Mouse (Mus musculus) embryonic facial prominence, embryonic 11.5 days (tissue): Measurements from ENCODE around the gene Tmem218. TPM values are rescaled to one million over a fixed set of nuclear protein-coding genes. Genes with fewer than 3 reads are reported as not detected.
A peak's percentile ranks its signal among the peaks of the same experiment; 100 is the strongest.

Experiments
- ATAC-seq: fragments of 200-750 bp; cut with Nextera tagmentation; replicated peaks from 2 replicates; pipeline ENCODE4 v1.8.0; 2017; ENCODE audit warnings: low read depth; ENCODE audit not compliant: insufficient number of reproducible peaks, low FRiP score, low TSS enrichment
- DNase-seq: peaks from one replicate; pipeline ENCODE4 v3.0.0-alpha.2; 2015; ENCODE audit warnings: low spot score
- H3K27ac ChIP-seq: fragments of 300-500 bp; sonication (generic); replicated peaks from 2 replicates; pipeline ENCODE4 v1.5.1; 2014; ENCODE audit warnings: mild to moderate bottlenecking, low read depth, low read length, control low read depth
- H3K27me3 ChIP-seq: fragments of 300-500 bp; sonication (generic); 2 replicates; pipeline ENCODE4 v1.6.1; 2014; ENCODE audit warnings: mild to moderate bottlenecking, low read length, moderate library complexity, mixed read lengths; ENCODE audit not compliant: control insufficient read depth, insufficient read depth
- H3K36me3 ChIP-seq: fragments of 300-500 bp; sonication (generic); replicated peaks from 2 replicates; pipeline ENCODE4 v1.6.1; 2014; ENCODE audit warnings: low read depth, mild to moderate bottlenecking, low read length, moderate library complexity, mixed read lengths; ENCODE audit not compliant: control insufficient read depth, insufficient read depth
- H3K4me1 ChIP-seq: fragments of 300-500 bp; sonication (generic); 2 replicates; pipeline ENCODE4 v1.6.1; 2014; ENCODE audit warnings: low read length, mixed read lengths; ENCODE audit not compliant: control insufficient read depth, insufficient read depth
- H3K4me2 ChIP-seq: fragments of 300-500 bp; sonication (generic); 2 replicates; pipeline ENCODE4 v1.6.1; 2014; ENCODE audit warnings: low read depth, mild to moderate bottlenecking, control low read depth, low read length, moderate library complexity
- H3K4me3 ChIP-seq: fragments of 300-500 bp; sonication (generic); 2 replicates; pipeline ENCODE4 v1.5.1; 2014; ENCODE audit warnings: low read depth, low read length, control low read depth
- H3K9ac ChIP-seq: fragments of 300-500 bp; sonication (generic); replicated peaks from 2 replicates; pipeline ENCODE4 v1.6.1; 2014; ENCODE audit warnings: mild to moderate bottlenecking, control low read depth, low read length
- H3K9me3 ChIP-seq: fragments of 300-500 bp; sonication (generic); replicated peaks from 2 replicates; pipeline ENCODE4 v1.6.1; 2016; ENCODE audit warnings: mild to moderate bottlenecking, low read length, inconsistent platforms, mixed read lengths; ENCODE audit not compliant: control insufficient read depth
- WGBS: fragments of 180-500 bp; shearing (Covaris S2); extraction: QIAGEN DNeasy Blood & Tissue Kit; methylation state at CpG from one replicate; pipeline ENCODE4 v1.1.7; 2014; 5-methylcytosine and 5-hydroxymethylcytosine counted together
- polyA plus RNA-seq: library from polyadenylated mRNA; unstranded; fragments of >200 nt; fragmentation: Nextera tagmentation; extraction: Ambion mirVana; gene quantifications from 2 replicates; pipeline ENCODE4 v1.2.1, GENCODE M21; 2014

The Tmem218 gene
- polyA plus RNA-seq, 1 experiment from 2014 or later = 15.7 TPM

DNA sequence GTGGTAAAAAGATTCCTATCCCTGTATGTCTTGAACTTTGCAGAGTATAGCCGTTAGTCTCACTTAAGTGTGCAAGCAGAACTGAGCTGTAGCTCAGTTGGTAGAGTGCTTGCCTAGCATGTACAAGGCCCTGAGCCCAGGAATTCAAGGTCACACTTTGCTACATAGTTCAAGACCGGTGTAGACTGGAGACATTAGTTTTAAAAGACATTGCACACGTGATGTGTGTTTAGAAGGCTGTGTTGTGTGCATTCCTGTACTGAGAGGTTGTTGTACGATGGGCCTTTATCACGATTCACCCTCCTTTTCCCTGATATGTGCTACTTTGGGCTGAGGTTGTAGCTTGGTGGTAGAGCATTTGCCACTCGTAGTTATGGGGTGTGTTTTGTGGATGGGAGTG lies 42.6 kb downstream of the Tmem218 start:
- ATAC-seq = no peak
- Histone ChIP-seq H3K9ac (no peak overlapping the region), H3K4me1 (no peaks in the 10 kb centered on the region), H3K9me3 (no peaks in the 10 kb centered on the region), H3K36me3 (no peaks in the 10 kb centered on the region), H3K4me3 (no peak overlapping the region), H3K27ac (no peak overlapping the region), H3K4me2 (no peak overlapping the region), H3K27me3 (no peaks in the 10 kb centered on the region)
- no peak for DNase-seq
- WGBS = 84% methylated on average over 6 of the region's 6 CpGs

DNA sequence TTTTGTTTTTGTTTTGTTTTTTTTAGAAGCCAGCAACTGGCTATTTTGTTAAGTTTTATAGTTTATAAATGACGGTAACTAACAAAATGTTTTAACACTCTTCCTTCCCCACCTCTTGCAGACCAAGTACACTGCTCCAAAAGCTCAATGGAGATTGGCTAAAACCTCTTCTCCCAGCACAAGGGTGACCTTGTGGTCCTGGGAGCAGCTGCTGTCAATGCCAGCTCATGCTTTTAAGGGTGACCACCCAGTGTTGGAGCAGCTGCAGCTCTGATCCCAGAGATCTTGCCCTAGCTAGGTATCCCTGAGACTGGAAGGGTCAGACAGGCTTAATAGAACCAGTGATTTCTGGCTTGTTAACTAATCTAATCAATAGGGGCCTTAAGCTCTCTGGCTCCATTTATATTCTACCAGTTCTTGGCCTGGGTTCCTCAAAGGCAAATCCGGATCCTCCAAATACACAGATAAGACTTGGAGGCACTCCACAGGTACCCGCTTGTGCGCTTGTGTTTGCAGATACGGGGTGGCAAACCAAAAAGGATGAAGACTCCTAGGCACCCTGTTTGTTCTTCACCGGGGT lies 46.6 kb downstream of the Tmem218 start:
- ATAC-seq (no peak), DNase-seq (no peak)
- 17% methylated on average over 6 of the region's 6 CpGs for WGBS
- Histone ChIP-seq H3K27me3 (no peaks in the 10 kb centered on the region), H3K9me3 (no peaks in the 10 kb centered on the region), H3K4me3 (peak overlapping the region; percentile 42; the same call in 1 of the 2 replicates), H3K4me1 (no peaks in the 10 kb centered on the region), H3K4me2 (peak overlapping the region; percentile 87), H3K27ac (no peak overlapping the region), H3K36me3 (no peaks in the 10 kb centered on the region), H3K9ac (peak overlapping the region; percentile 69)

DNA sequence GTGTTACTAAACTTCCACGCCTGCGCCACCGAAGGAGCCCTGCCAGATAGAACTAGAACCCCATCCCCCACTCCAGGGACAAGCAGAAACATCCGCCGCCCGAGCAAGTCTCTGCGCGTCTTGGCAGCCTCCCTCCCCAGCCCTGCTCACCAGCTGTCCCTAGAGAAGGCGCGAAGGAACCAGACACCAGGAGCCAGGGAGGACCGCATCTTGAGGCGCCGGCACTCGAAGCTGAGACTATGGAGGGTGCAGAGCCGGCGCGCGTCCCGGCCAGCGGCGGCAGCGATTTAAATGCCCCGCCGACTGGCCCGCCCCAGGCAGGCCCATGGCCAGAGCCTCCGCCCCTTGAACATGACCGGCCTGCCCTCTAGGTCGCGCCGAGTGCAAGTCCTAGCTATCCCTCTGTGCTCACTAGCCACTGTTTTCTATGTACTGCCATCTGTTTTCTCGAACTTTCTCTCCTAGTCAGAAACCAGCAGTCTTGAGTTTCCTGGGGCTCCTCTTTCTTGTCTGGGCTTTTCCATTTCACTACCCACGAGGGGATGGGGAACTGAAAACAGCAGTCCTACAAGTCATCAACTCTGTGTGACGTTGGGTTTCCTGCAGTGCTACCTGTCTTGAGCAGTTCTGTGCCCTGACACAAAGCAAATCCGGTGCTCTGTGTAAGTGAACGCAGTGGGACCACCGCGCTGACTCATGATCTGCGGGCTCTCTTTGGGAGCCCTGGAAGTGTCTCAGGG lies 47.3 kb downstream of the Tmem218 start, which contains the start of gene Slc37a2:
TSS of gene Slc37a2 (minus strand) at position 590 of the 740 bp plus-strand sequence.
- H3K4me1 ChIP-seq = no peaks in the 10 kb centered on the region
- peak within 1 kb of the TSS; percentile 69 for H3K9ac ChIP-seq
- H3K27ac ChIP-seq = no peak within 1 kb of the TSS
- peak within 1 kb of the TSS; percentile 42 for H3K4me3 ChIP-seq
- ATAC-seq (peak; percentile 70), DNase-seq (peak; percentile 71)
- no peaks in the 10 kb centered on the region for H3K36me3 ChIP-seq
- peak within 1 kb of the TSS; percentile 87 for H3K4me2 ChIP-seq
- WGBS = 3% methylated on average over 38 of the region's 38 CpGs
- no peaks in the 10 kb centered on the region for H3K9me3 ChIP-seq
- H3K27me3 ChIP-seq = no peaks in the 10 kb centered on the region

DNA sequence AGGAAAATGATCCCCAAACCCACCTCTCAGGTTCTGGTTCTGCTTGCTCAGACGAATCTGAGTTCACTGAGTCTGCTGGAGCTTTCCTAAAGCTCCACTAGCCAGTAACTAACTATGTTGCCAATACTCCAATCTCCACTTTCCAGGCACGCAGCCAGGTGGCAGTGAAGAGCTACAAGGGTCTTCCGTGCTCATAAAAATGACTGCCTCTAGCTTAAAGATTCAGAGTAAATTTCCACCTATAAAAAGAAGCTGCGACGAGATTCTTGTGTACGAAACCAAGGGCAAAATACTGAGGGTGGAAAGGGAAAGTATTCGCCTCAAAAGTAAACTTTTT lies 47.8 kb downstream of the Tmem218 start:
- H3K4me3 ChIP-seq = peak overlapping the region; percentile 42
- DNase-seq (peak; percentile 78), ATAC-seq (peak; percentile 41; the same call in 1 of the 2 replicates)
- H3K9ac ChIP-seq = peak overlapping the region; percentile 69
- peak overlapping the region; percentile 87 for H3K4me2 ChIP-seq
- no peaks in the 10 kb centered on the region for H3K27me3 ChIP-seq
- no peaks in the 10 kb centered on the region for H3K9me3 ChIP-seq
- no peaks in the 10 kb centered on the region for H3K36me3 ChIP-seq
- H3K4me1 ChIP-seq = no peaks in the 10 kb centered on the region
- 35% methylated on average over 7 of the region's 7 CpGs for WGBS
- no peak overlapping the region for H3K27ac ChIP-seq

DNA sequence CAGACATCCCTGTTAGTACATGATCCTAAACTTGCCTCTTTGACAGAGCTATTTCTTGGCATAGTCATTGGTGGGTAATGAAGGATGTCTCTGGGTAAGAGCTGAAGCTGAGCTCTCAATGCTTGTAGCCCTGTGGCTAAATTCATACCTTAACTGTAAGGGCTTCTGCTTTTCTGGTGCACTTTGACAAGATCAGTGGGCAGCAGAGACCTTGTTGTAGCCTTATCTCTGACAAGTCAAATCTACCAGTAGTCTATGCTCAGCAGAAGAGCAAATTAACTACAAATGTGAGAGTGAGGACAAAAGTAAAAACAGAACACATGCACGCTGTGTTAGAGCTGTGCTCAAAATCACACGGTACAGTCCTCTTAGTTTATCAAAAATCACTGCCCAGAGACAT lies 58.6 kb downstream of the Tmem218 start:
- no peaks in the 10 kb centered on the region for H3K27me3 ChIP-seq
- H3K36me3 ChIP-seq = no peaks in the 10 kb centered on the region
- 81% methylated on average over 2 of the region's 2 CpGs for WGBS
- DNase-seq = no peak
- H3K4me3 ChIP-seq = no peak overlapping the region
- no peak for ATAC-seq
- H3K4me2 ChIP-seq = no peak overlapping the region
- no peaks in the 10 kb centered on the region for H3K4me1 ChIP-seq
- no peak overlapping the region for H3K27ac ChIP-seq
- no peaks in the 10 kb centered on the region for H3K9me3 ChIP-seq
- H3K9ac ChIP-seq = no peak overlapping the region

Other genes with a start within 250 kb of the Tmem218 start
- 13.2 and 14.9 TPM in 2 replicates for gene Pknox2, start 60.8 kb upstream of the Tmem218 start, polyA plus RNA-seq
- gene Slc37a2, start 47.5 kb downstream of the Tmem218 start, polyA plus RNA-seq = 1.5 and 2.9 TPM in 2 replicates
- 5.5 and 8.0 TPM in 2 replicates for gene Ccdc15, start 140.2 kb downstream of the Tmem218 start, polyA plus RNA-seq
- not detected in 2 replicates for gene Hepacam, start 159.1 kb downstream of the Tmem218 start, polyA plus RNA-seq
- gene Robo4, start 193.7 kb downstream of the Tmem218 start, polyA plus RNA-seq = 6.0 and 6.5 TPM in 2 replicates
- gene Robo3, start 225.0 kb downstream of the Tmem218 start, polyA plus RNA-seq = 4.9 and 6.6 TPM in 2 replicates